Mouse (Mus musculus) cerebellum, adult 2 months (tissue): ENCODE results near the gene Cacnb4.

Experiments used
- CTCF ChIP-seq: fragments of 200-500 bp; IDR thresholded peaks from 2 replicates; pipeline ENCODE4 v1.5.1; 2011; ENCODE audit warnings: low read depth, mild to moderate bottlenecking, control low read depth, low read length, moderate library complexity, borderline replicate concordance; ENCODE audit not compliant: insufficient read depth
- POLR2A ChIP-seq: fragments of 200-500 bp; IDR thresholded peaks from 2 replicates; pipeline ENCODE4 v1.6.1; 2011; ENCODE audit warnings: low read length, control low read depth, borderline replicate concordance; ENCODE audit not compliant: insufficient read depth

DNA sequence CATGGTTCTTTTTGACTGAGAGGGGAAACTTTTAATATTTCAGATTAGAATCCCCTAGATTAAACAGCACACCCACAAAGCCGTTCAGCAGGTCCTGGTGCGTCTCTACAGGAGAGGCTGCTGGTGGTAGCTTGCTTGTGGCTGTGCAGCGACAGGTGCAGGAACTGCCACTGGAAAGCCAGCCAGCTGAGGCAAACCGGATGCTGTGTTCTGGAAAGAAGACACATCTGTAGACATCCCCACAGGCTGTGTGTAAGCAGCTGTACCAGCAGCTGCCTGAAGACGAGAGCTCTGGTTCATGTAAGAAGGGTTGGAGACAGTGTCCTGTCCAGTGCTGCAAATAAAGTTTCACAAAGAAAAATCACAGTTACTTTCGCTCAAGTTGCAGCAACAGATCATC, 18.0 kb upstream of the Cacnb4 start:
- no peak for TF ChIP-seq CTCF
- no peak for TF ChIP-seq POLR2A
